Mouse (Mus musculus) MEL (cell line): ENCODE data around the gene Osgin1. TPM values are rescaled to one million over a fixed set of nuclear protein-coding genes. Genes with fewer than 3 reads are reported as not detected.

Experiments
- DNase-seq: peaks from one replicate; pipeline ENCODE4 v3.0.0; 2011; ENCODE audit warnings: low read depth, low spot score
- H3K27ac ChIP-seq: 2 replicates; pipeline ENCODE4 v1.5.1; 2012; ENCODE audit warnings: low read depth, mild to moderate bottlenecking, control low read depth, low read length, moderate library complexity; ENCODE audit not compliant: control insufficient read depth
- H3K27me3 ChIP-seq, 2 experiments: fragments of 150-350 bp in 1 of 2; sonication (generic) in 1 of 2; 2 replicates each; pipeline ENCODE4 v1.6.1; 2012; ENCODE audit warnings: low read length in 2 of 2, mild to moderate bottlenecking in 2 of 2, improper control_type of control experiment in 1 of 2, moderate library complexity in 1 of 2; ENCODE audit not compliant: insufficient read depth in 2 of 2, control insufficient read depth in 1 of 2
- H3K36me3 ChIP-seq, 2 experiments: 2 replicates each; pipeline ENCODE4 v1.6.1; 2012 to 2014; ENCODE audit warnings: low read length in 2 of 2, improper control_type of control experiment in 1 of 2, inconsistent platforms in 1 of 2, mild to moderate bottlenecking in 1 of 2; ENCODE audit not compliant: insufficient read depth in 2 of 2, control insufficient read depth in 1 of 2
- H3K4me1 ChIP-seq, 2 experiments: fragments of 150-350 bp in 1 of 2; sonication (generic) in 1 of 2; 2 replicates each; pipeline ENCODE4 v1.6.1; 2012; ENCODE audit warnings: low read length in 2 of 2, improper control_type of control experiment in 1 of 2, mild to moderate bottlenecking in 1 of 2; ENCODE audit not compliant: insufficient read depth in 2 of 2, control insufficient read depth in 1 of 2
- H3K4me3 ChIP-seq, 2 experiments: fragments of 150-350 bp in 1 of 2; sonication (generic) in 1 of 2; 2 replicates each; pipeline ENCODE4 v1.5.1; 2012; ENCODE audit warnings: low read depth in 2 of 2, low read length in 2 of 2, mild to moderate bottlenecking in 2 of 2, moderate library complexity in 2 of 2, control low read depth in 1 of 2, improper control_type of control experiment in 1 of 2; ENCODE audit not compliant: control insufficient read depth in 1 of 2, insufficient read depth in 1 of 2
- H3K79me2 ChIP-seq: 2 replicates; pipeline ENCODE4 v1.6.1; 2012; ENCODE audit warnings: mild to moderate bottlenecking, low read length, moderate library complexity; ENCODE audit not compliant: control insufficient read depth, poor library complexity, insufficient read depth
- H3K9ac ChIP-seq: 2 replicates; pipeline ENCODE4 v1.6.1; 2012; ENCODE audit warnings: low read depth, mild to moderate bottlenecking, control low read depth, low read length, moderate library complexity; ENCODE audit not compliant: control insufficient read depth, poor library complexity, severe bottlenecking
- H3K9me3 ChIP-seq: fragments of 150-350 bp; sonication (generic); replicated peaks from 2 replicates; pipeline ENCODE4 v1.6.1; 2012; ENCODE audit warnings: mild to moderate bottlenecking, low read length, improper control_type of control experiment, moderate library complexity; ENCODE audit not compliant: insufficient read depth
- CTCF ChIP-seq, 3 experiments: IDR thresholded peaks in 2 of 3; conservative IDR thresholded peaks in 1 of 3; 2 replicates each; pipeline ENCODE4 v1.5.1; 2011 to 2012; ENCODE audit warnings: low read length in 3 of 3, low read depth in 2 of 3, mild to moderate bottlenecking in 2 of 3, improper control_type of control experiment in 1 of 3, inconsistent platforms in 1 of 3, mixed read lengths in 1 of 3, moderate library complexity in 1 of 3; ENCODE audit not compliant: control insufficient read depth in 1 of 3, insufficient read depth in 1 of 3, poor library complexity in 1 of 3, severe bottlenecking in 1 of 3
- ELF1 ChIP-seq: IDR thresholded peaks from 2 replicates; pipeline ENCODE4 v1.6.1; 2014; ENCODE audit warnings: low read depth, mild to moderate bottlenecking, inconsistent platforms, low read length, improper control_type of control experiment, moderate library complexity
- ETS1 ChIP-seq: IDR thresholded peaks from 2 replicates; pipeline ENCODE4 v1.6.1; 2012; ENCODE audit warnings: low read depth, mild to moderate bottlenecking, inconsistent platforms, low read length, improper control_type of control experiment, moderate library complexity
- GATA1 ChIP-seq: IDR thresholded peaks from 2 replicates; pipeline ENCODE4 v1.6.1; 2011; ENCODE audit warnings: low read depth, low read length, improper control_type of control experiment
- JUND ChIP-seq: IDR thresholded peaks from 2 replicates; pipeline ENCODE4 v1.6.1; 2011; ENCODE audit warnings: low read depth, mild to moderate bottlenecking, improper control_type of control experiment, low read length
- KAT2A ChIP-seq: conservative IDR thresholded peaks from 2 replicates; pipeline ENCODE4 v1.6.1; 2012; ENCODE audit warnings: low read depth, low read length, improper control_type of control experiment, inconsistent platforms
- MAFK ChIP-seq: IDR thresholded peaks from 2 replicates; pipeline ENCODE4 v1.6.1; 2011; ENCODE audit warnings: low read depth, mild to moderate bottlenecking, low read length, improper control_type of control experiment, borderline replicate concordance
- MAZ ChIP-seq: IDR thresholded peaks from 2 replicates; pipeline ENCODE4 v1.6.1; 2012; ENCODE audit warnings: low read depth, mild to moderate bottlenecking, inconsistent platforms, low read length, improper control_type of control experiment
- MEF2A ChIP-seq: IDR thresholded peaks from 2 replicates; pipeline ENCODE4 v1.6.1; 2014; ENCODE audit warnings: low read depth, mild to moderate bottlenecking, inconsistent platforms, low read length, improper control_type of control experiment; ENCODE audit not compliant: poor library complexity, insufficient replicate concordance, severe bottlenecking; ENCODE audit errors: extremely low read depth
- MYC ChIP-seq: IDR thresholded peaks from 2 replicates; pipeline ENCODE4 v1.6.1; 2011; ENCODE audit warnings: low read depth, mild to moderate bottlenecking, low read length, improper control_type of control experiment, moderate library complexity
- NRF1 ChIP-seq: IDR thresholded peaks from 2 replicates; pipeline ENCODE4 v1.6.1; 2014; ENCODE audit warnings: low read depth, mild to moderate bottlenecking, inconsistent platforms, low read length, improper control_type of control experiment, moderate library complexity; ENCODE audit not compliant: poor library complexity, insufficient read depth, severe bottlenecking
- POLR2AphosphoS2 ChIP-seq: IDR thresholded peaks from 2 replicates; pipeline ENCODE4 v1.6.1; 2011; ENCODE audit warnings: low read length, improper control_type of control experiment
- RCOR1 ChIP-seq: IDR thresholded peaks from 2 replicates; pipeline ENCODE4 v1.6.1; 2012; ENCODE audit warnings: low read depth, mild to moderate bottlenecking, inconsistent platforms, low read length, improper control_type of control experiment
- SIN3A ChIP-seq: IDR thresholded peaks from 2 replicates; pipeline ENCODE4 v1.6.1; 2012; ENCODE audit warnings: low read length, improper control_type of control experiment, inconsistent platforms
- TBP ChIP-seq: IDR thresholded peaks from 2 replicates; pipeline ENCODE4 v1.8.0; 2011; ENCODE audit warnings: low read depth, low read length, improper control_type of control experiment
- USF1 ChIP-seq: IDR thresholded peaks from 2 replicates; pipeline ENCODE4 v1.6.1; 2014; ENCODE audit warnings: low read depth, mild to moderate bottlenecking, inconsistent platforms, low read length, improper control_type of control experiment, moderate library complexity
- polyA plus RNA-seq, 2 experiments: library from polyadenylated mRNA; stranded (reverse) in 1 of 2; unstranded in 1 of 2; fragments of >175 nt in 1 of 2; fragments of >200 nt in 1 of 2; gene quantifications; 2 replicates each; pipeline versions ENCODE4 v1.2.1 to v1.2.4; 2012; ENCODE audit warnings: low replicate concordance in 2 of 2, low read depth in 1 of 2; ENCODE audit not compliant: insufficient read length in 2 of 2, insufficient read depth in 1 of 2, missing spikeins in 1 of 2
- total RNA-seq: library from RNA; depleted of rRNA; stranded (reverse); fragments of 300-350 nt; gene quantifications from 2 replicates; pipeline ENCODE4 v1.2.3, GENCODE M21; 2012

Gene Osgin1
- total and polyA plus RNA-seq, 3 experiments = 0.08 to 0.84 TPM; not detected in 1

DNA sequence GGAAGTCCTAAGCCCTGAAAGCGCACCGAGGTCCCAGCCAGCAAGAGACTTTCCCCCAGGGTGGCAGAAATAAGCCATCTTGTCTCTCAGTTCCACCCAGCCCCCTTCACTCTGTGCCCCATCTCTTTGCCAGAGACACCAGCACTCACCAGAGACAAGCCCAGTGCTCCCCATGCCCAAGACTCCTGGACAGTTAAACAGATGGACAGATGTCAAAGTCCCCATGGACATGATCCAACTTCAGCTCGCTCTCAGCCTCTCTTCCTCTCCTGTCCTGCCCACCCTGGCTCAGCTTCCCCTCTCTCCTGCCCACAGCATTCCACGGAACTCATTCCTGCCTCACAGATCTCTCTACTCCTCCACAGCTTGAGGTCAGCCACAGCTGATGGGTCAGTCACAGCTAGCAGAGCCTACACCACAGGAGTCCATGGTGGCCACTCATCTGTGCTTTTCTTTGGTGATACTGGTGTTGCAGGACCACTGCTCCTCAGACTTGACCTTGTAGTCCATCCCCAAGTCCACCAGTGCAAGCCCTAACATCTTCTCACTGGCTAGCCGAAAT lies 5.1 kb upstream of the Osgin1 start:
- Histone ChIP-seq H3K9me3 (no peaks in the 10 kb centered on the region), H3K27me3 (no peaks in the 10 kb centered on the region), H3K9ac (no peak overlapping the region), H3K4me3 (no peak overlapping the region), H3K27ac (no peak overlapping the region)
- TF ChIP-seq SIN3A (no peak), CTCF (IDR thresholded peaks at IDR 0.05 in 2 of 3, conservative IDR thresholded peaks at IDR 0.05 in 1 of 3; ENCODE audit: control insufficient read depth in 1 of 3, insufficient read depth in 1 of 3, low read depth in 2 of 3, low read length in 3 of 3, poor library complexity in 1 of 3, severe bottlenecking in 1 of 3) (no peak), ELF1 (no peak)
- TF ChIP-seq, all 39 proteins: peak for 0
- DNase-seq = no peak
- peaks cover 0 to 9% of the 10 kb centered on the region in 2 experiments; a peak in 2 of 4 replicates for H3K36me3 ChIP-seq
- peaks cover 9 to 26% of the 10 kb centered on the region in 2 experiments for H3K4me1 ChIP-seq
- H3K79me2 ChIP-seq = no peaks in the 10 kb centered on the region

DNA sequence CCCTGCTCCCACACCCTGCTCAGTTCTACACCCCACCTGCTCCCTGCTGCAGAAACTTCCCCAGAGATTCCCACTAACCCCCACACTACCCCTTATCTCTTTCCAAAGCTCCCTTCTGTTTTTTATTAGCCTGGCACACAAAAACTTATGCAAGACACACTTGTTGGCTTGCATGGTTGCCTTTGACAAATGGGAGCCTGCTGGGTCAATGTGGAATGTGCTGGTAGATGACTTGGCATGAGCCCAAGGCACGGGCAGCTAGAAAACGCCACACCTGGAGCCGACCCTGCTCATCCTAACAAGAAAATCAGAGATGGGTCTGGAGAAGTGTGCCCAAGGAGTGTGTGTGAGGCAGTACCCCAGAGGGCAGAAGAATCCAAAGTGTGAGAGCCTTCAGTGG lies 4.4 kb upstream of the Osgin1 start:
- Histone ChIP-seq H3K27ac (no peak overlapping the region), H3K9ac (no peak overlapping the region), H3K36me3 (peaks cover 0 to 6% of the 10 kb centered on the region in 2 experiments; a peak in 2 of 4 replicates), H3K79me2 (no peaks in the 10 kb centered on the region), H3K27me3 (no peaks in the 10 kb centered on the region), H3K9me3 (no peaks in the 10 kb centered on the region), H3K4me1 (peaks cover 2 to 20% of the 10 kb centered on the region in 2 experiments), H3K4me3 (no peak overlapping the region)
- TF ChIP-seq TBP = no peak
- TF ChIP-seq POLR2AphosphoS2 = no peak
- TF ChIP-seq MYC = no peak
- no peak for TF ChIP-seq SIN3A
- TF ChIP-seq MAFK = no peak
- TF ChIP-seq MAZ = no peak
- no peak for TF ChIP-seq ELF1
- TF ChIP-seq ETS1 = no peak
- TF ChIP-seq KAT2A = no peak
- no peak for TF ChIP-seq MEF2A
- TF ChIP-seq NRF1 = no peak
- TF ChIP-seq USF1 = no peak
- TF ChIP-seq JUND = no peak
- TF ChIP-seq RCOR1 = no peak
- TF ChIP-seq GATA1 = no peak
- no peak for DNase-seq
